Mouse (Mus musculus) testis, adult 2 months (tissue): ENCODE measurements around the gene Ccdc159. TPM values are rescaled to one million over a fixed set of nuclear protein-coding genes. Genes with fewer than 3 reads are reported as not detected.

ENCODE experiments used
- H3K27ac ChIP-seq: fragments of 200-500 bp; 2 replicates; pipeline ENCODE4 v1.5.1; 2012; ENCODE audit warnings: low read depth, low read length; ENCODE audit not compliant: control insufficient read depth, insufficient read depth
- H3K27me3 ChIP-seq: fragments of 200-500 bp; 2 replicates; pipeline ENCODE4 v1.6.1; 2012; ENCODE audit warnings: mild to moderate bottlenecking, low read length, moderate library complexity; ENCODE audit not compliant: control insufficient read depth, insufficient read depth
- H3K36me3 ChIP-seq: fragments of 200-500 bp; 2 replicates; pipeline ENCODE4 v1.6.1; 2012; ENCODE audit warnings: mild to moderate bottlenecking, low read length; ENCODE audit not compliant: control insufficient read depth, insufficient read depth
- H3K4me1 ChIP-seq: fragments of 200-500 bp; 2 replicates; pipeline ENCODE4 v1.6.1; 2012; ENCODE audit warnings: low read length; ENCODE audit not compliant: control insufficient read depth, insufficient read depth
- H3K4me3 ChIP-seq: fragments of 200-500 bp; 2 replicates; pipeline ENCODE4 v1.5.1; 2012; ENCODE audit warnings: low read depth, mild to moderate bottlenecking, low read length, moderate library complexity, mixed read lengths; ENCODE audit not compliant: control insufficient read depth
- CTCF ChIP-seq: fragments of 200-500 bp; IDR thresholded peaks from 2 replicates; pipeline ENCODE4 v1.5.1; 2012; ENCODE audit warnings: low read depth, mild to moderate bottlenecking, inconsistent platforms, low read length, moderate library complexity; ENCODE audit not compliant: control insufficient read depth, insufficient read depth, insufficient replicate concordance
- POLR2A ChIP-seq: fragments of 200-500 bp; IDR thresholded peaks from 2 replicates; pipeline ENCODE4 v1.6.1; 2012; ENCODE audit warnings: low read depth, mild to moderate bottlenecking, inconsistent platforms, low read length, moderate library complexity; ENCODE audit not compliant: control insufficient read depth
- polyA plus RNA-seq: library from polyadenylated mRNA; depleted of rRNA; stranded (reverse); fragments of >200 nt; gene quantifications from 2 replicates; pipeline ENCODE4 v1.2.3, GENCODE M21; 2012

The Ccdc159 gene
- polyA plus RNA-seq, 1 experiment, result 72.0 TPM

DNA sequence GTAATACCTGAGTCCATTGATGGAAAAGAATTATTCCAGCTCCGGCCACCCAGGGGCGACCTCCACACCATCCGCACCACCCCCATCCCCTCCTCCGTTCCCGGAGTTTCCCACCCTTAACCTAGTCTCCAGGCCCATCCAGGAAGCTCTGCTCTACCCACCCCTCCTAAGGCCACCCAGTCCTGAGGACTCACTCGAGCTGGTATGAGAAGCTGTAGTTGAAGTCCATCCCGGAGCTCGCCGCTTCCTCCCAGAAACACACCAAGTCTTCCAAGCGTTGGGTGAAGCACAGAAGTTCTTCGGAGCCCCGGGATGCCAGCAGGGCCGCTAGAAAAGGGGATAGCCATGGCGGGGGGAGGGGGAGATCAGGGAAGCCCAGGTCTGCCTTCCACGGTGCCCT lies 34.7 kb downstream of the Ccdc159 start:
- Histone ChIP-seq H3K4me3 (peak overlapping the region; percentile 25), H3K36me3 (no peaks in the 10 kb centered on the region), H3K27ac (no peak overlapping the region), H3K27me3 (no peaks in the 10 kb centered on the region), H3K4me1 (peaks cover 13% of the 10 kb centered on the region)
- TF ChIP-seq POLR2A (no peak), CTCF (no peak)

DNA sequence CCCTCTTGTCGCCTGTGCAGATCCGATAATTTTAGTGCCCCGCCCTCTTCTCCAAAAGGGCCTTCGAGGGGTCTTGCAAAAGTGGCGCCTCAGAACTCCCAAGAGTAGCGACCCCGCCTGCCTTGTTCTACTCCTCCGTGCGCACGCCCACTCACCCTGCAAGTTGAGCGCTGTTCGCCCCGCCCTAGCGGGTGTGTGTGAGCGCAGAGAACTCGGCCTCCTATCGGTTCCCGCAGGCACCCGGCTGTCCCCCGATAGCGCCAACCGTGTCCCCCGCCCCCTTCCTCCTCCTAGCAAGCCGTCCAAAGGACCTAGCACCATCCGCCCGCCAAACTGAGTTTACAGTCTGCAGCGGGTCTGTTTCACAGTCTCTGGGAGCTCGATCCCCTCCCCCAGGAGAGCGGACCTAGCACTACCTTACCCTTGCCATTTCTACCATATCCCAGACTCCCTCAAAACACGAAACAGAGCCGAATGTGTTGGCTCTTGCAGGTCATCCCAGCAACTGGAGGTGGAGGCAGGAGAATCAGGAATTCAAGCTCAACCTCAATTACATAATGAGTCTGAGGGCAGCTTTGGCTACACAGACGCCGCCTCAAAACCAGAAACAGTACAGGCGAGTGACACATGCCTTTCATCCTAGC lies 35.3 kb downstream of the Ccdc159 start:
- no peaks in the 10 kb centered on the region for H3K36me3 ChIP-seq
- peak overlapping the region; percentile 25 for H3K4me3 ChIP-seq
- H3K4me1 ChIP-seq, result peaks cover 13% of the 10 kb centered on the region
- TF ChIP-seq CTCF (no peak), POLR2A (no peak)
- H3K27me3 ChIP-seq, result no peaks in the 10 kb centered on the region
- H3K27ac ChIP-seq, result no peak overlapping the region

DNA sequence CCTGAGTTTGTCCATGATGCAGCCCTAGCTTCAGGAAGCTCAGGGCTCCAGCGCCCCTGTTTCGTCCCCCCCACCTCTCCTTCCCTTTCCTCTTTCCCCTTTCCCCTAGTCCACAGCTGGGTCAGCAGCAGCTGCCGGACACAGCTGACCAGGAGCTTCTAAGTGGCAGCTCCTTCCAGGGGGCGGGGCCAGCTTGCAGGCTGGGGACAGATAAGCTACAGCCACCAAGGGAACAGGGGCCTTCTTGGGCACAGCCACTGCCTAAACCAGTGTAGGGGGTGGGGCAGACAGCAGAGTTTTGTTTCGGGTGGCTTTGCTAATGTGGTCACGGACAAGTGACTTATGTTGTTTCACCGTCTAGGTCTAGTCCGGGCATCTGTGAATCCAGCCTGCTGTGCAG lies 36.1 kb downstream of the Ccdc159 start, which contains the start of gene Epor:
Gene Epor (minus strand): TSS at position 90 of the 400 bp plus-strand sequence.
- Histone ChIP-seq H3K27me3 (no peaks in the 10 kb centered on the region), H3K4me1 (peaks cover 13% of the 10 kb centered on the region), H3K36me3 (no peaks in the 10 kb centered on the region), H3K4me3 (peak within 1 kb of the TSS; percentile 25), H3K27ac (no peak within 1 kb of the TSS)
- TF ChIP-seq POLR2A, result no peak
- TF ChIP-seq CTCF, result no peak

DNA sequence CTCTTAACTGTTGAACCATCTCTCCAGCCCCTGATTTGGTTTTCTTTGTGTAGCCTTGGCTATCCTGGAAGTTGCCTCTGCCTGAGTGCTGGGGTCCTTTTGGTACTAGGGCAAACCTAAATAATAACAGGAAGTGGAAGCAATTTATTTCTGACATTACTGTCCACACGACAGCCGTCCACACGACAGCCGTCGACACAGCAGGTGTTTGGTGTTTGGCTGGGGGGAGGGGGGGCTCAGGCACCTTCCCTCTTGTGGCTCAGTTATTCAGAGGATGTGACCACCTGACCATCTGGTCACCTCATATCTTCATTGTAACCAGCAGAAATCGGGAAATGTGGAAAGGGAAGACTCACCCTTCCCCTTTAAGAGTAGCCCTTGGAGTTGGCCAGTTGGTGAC lies 41.6 kb downstream of the Ccdc159 start:
- TF ChIP-seq CTCF (no peak), POLR2A (no peak)
- no peak overlapping the region for H3K4me3 ChIP-seq
- H3K4me1 ChIP-seq, result no peaks in the 10 kb centered on the region
- H3K27ac ChIP-seq, result no peak overlapping the region
- H3K27me3 ChIP-seq, result no peaks in the 10 kb centered on the region
- H3K36me3 ChIP-seq, result no peaks in the 10 kb centered on the region

DNA sequence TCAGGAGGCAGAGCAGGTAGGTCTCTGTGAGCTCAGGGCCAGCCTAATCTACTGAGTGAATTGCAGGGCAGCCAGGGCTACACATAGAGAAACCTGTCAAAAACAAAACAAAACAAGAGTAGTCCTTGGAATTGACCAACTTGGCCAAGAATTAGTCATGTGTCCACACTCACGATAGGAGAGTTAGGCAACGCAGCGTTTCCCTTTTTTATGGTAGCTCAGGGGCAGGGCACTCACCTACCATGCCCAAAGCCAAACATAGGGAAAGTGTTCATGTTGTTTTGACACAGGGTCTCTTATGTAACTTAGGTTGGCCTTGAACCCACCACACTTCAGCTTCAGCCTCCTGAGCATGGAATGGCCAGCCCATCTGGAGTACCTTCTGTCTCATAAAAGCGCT lies 42.0 kb downstream of the Ccdc159 start:
- no peaks in the 10 kb centered on the region for H3K27me3 ChIP-seq

DNA sequence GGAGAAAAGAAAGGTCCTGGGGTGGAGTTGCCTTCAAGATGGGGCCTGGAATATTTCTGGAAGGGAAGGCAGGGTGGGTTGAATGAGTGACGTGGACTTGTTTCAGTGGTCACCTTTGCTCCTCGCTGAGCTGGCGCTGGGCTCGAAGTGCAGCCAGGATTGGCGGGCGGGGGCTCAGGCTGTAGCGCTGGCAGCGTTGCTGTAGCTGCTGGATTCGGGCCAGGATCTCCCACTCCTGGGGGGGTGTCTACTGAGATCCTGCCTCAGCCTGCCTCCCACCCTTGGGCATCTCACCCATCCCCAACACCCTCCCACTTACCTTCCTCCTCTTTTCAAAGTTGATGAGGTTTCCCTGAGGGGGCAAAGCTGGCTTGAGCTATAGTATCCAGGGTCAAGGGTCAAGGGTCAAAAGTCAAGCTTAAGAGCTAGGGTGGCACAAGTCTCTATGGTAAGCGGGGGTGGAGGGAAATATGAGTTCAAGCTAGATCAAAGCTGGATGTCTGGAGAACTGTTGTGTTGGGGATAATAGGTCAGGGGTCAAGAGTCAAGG lies 49.4 kb downstream of the Ccdc159 start:
- Histone ChIP-seq H3K36me3 (no peaks in the 10 kb centered on the region), H3K27me3 (no peaks in the 10 kb centered on the region), H3K4me3 (no peak overlapping the region), H3K27ac (no peak overlapping the region), H3K4me1 (peaks cover 7% of the 10 kb centered on the region)
- no peak for TF ChIP-seq CTCF
- no peak for TF ChIP-seq POLR2A

More for the DNA sequence above, 42.0 kb downstream of the Ccdc159 start:
- Histone ChIP-seq H3K4me3 (no peak overlapping the region), H3K4me1 (no peaks in the 10 kb centered on the region), H3K27ac (no peak overlapping the region), H3K36me3 (no peaks in the 10 kb centered on the region)
- TF ChIP-seq CTCF (no peak), POLR2A (no peak)

DNA sequence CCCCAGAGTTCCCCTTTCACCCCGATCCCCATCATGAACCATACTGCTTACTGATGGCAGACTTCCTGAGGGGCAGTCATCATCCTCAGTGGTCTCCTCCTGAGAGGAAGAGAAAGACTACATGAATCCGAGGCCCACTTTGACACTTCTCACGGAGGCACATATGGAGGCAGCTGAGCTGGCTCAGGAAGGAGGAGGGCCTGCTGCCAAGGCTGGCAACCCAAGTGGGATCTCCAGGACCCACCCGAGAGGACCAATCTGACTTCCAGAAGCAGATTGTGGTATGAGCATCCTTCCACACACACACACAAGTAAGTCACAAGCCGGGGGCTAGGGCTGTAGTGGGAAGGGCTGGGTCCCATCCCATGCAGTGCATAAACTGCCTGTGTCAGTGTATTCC lies 50.1 kb downstream of the Ccdc159 start:
- Histone ChIP-seq H3K4me1 (peaks cover 7% of the 10 kb centered on the region), H3K27me3 (no peaks in the 10 kb centered on the region), H3K27ac (no peak overlapping the region), H3K36me3 (no peaks in the 10 kb centered on the region), H3K4me3 (no peak overlapping the region)
- TF ChIP-seq CTCF, result no peak
- no peak for TF ChIP-seq POLR2A

DNA sequence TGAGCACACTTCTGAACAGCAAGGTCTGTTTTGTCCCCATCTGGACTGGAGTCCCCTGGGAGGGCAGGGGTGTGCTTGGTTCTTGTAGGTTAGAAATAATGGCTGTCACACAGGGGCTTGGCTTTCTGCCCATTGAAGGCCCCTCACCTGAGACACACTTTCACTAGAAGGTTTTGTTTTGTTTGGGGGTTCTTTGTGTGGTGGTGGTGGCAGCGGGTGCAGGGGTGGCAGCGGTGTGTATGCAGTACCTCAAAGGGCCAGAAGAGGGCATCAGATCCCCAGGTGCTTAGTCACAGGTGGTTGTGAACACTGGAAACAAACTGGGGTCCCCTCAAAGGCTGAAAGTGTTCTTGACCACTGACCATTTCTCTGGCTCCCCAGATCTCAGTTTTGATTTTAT lies 50.7 kb downstream of the Ccdc159 start:
- Histone ChIP-seq H3K36me3 (no peaks in the 10 kb centered on the region), H3K27me3 (no peaks in the 10 kb centered on the region), H3K4me3 (no peak overlapping the region), H3K27ac (no peak overlapping the region), H3K4me1 (peaks cover 7% of the 10 kb centered on the region)
- TF ChIP-seq CTCF (peak; percentile 75; the same call in 1 of the 2 replicates), POLR2A (no peak)
